Mouse (Mus musculus): ENCODE measurements around the gene Olfr1344. TPM values are rescaled to one million over a fixed set of nuclear protein-coding genes. Genes with fewer than 3 reads are reported as not detected.

Olfr1344 gene
- total RNA-seq, 2 experiments from 2014 or later: not detected

Other genes starting within 250 kb of the Olfr1344 start
- gene Galp, start 241.6 kb upstream of the Olfr1344 start, total RNA-seq (2021): not detected
- gene Zscan5b, start 216.4 kb upstream of the Olfr1344 start, total RNA-seq (2021): not detected
- not detected for gene Epp13, start 186.0 kb upstream of the Olfr1344 start, total RNA-seq (2021)
- 10 to 100 TPM in 1 of 2 experiments, 1 to 10 TPM in 1; 9.5 to 10.6 TPM for gene Zfp667, start 152.1 kb upstream of the Olfr1344 start, total RNA-seq (2021)
- gene Zfp583, start 107.4 kb upstream of the Olfr1344 start, total RNA-seq (2021): 1 to 10 TPM; 3.1 to 5.4 TPM
- 1 to 10 TPM; 1.6 to 1.7 TPM for gene Gm3854, start 94.9 kb upstream of the Olfr1344 start, total RNA-seq (2021)
- 1 to 10 TPM; 3.9 to 4.0 TPM for gene Zfp78, start 75.4 kb upstream of the Olfr1344 start, total RNA-seq (2021)
- gene Zfp28, start 55.4 kb upstream of the Olfr1344 start, total RNA-seq (2021): 1 to 10 TPM; 6.8 to 9.0 TPM
- gene Smim17, start 40.0 kb upstream of the Olfr1344 start, total RNA-seq (2021): under 1 TPM; 0.17 to 0.40 TPM
- under 1 TPM in 1 of 2 experiments, not detected in 1; 0.08 TPM for gene Gm20715, start 28.4 kb upstream of the Olfr1344 start, total RNA-seq (2021)
- under 1 TPM in 1 of 2 experiments, not detected in 1; 0.03 TPM for gene Olfr1336, start 17.5 kb downstream of the Olfr1344 start, total RNA-seq (2021)
- not detected for gene Olfr1346, start 28.4 kb downstream of the Olfr1344 start, total RNA-seq (2021)
- not detected for gene Olfr5, start 48.3 kb downstream of the Olfr1344 start, total RNA-seq (2021)
- not detected for gene Olfr1347, start 61.1 kb downstream of the Olfr1344 start, total RNA-seq (2021)
- gene Olfr1348, start 70.1 kb downstream of the Olfr1344 start, total RNA-seq (2021): not detected
- gene Olfr1349, start 84.3 kb downstream of the Olfr1344 start, total RNA-seq (2021): not detected
- not detected for gene Olfr1350, start 126.2 kb downstream of the Olfr1344 start, total RNA-seq (2021)